In the genomic region with DNA sequence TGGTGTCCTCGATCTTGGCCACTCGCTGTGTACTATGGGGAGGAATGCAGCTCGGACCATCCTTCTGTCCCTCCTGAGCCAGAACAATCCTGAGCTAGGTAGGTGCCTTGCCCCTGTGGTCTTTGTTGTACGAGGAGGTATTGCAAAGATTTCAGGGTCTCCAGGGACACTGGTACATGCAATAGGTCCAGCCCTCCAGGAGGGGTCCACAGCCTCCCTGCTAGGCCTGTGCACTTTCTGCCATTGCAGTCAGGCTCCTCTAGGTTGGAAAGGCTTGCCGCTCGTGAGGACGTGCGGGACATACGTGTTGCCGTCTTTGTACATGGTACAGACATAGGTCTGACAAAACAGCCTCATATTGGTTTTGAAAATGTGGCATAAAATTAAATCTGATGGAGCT, we compare ENCODE assay signal across 10 mouse cellular contexts.
DNase-seq lines count a peak whose midpoint lies in the region; ATAC-seq and TF ChIP-seq lines count a peak whose summit lies in the region.
"Had no signal": no experiment of that assay in that cellular context is flagged by ENCODE, and none has a peak within 500 bp of the region (broad histone marks: within the 10 kb centered on the region; RNA-seq: fewer than 3 reads in every experiment).

No protein-coding gene starts in this region.

- H3K9me3 ChIP-seq in hindbrain, embryonic 10.5 days, result no peaks in the 10 kb centered on the region
- no peaks in the 10 kb centered on the region for H3K9me3 ChIP-seq in hindbrain, embryonic 11.5 days (ENCODE audit: control insufficient read depth, low read length)
- no peaks in the 10 kb centered on the region for H3K9me3 ChIP-seq in midbrain, postnatal 0 days (ENCODE audit: low read length)
- H3K9me3 ChIP-seq in midbrain, embryonic 13.5 days, result no peaks in the 10 kb centered on the region
- no peaks in the 10 kb centered on the region for H3K9me3 ChIP-seq in intestine, embryonic 16.5 days (ENCODE audit: control insufficient read depth, low read length)
- no peaks in the 10 kb centered on the region for H3K9me3 ChIP-seq in stomach, postnatal 0 days (ENCODE audit: control insufficient read depth, low read length)

- no peak for TF ChIP-seq EP300 in stomach, postnatal 0 days (optimal IDR thresholded peaks at IDR 0.05)

- H3K4me1 ChIP-seq in hindbrain, embryonic 10.5 days (replicated peaks), result peaks cover 46% of the 10 kb centered on the region
- no peaks in the 10 kb centered on the region for H3K4me1 ChIP-seq in hindbrain, embryonic 11.5 days (replicated peaks; ENCODE audit: control insufficient read depth, insufficient read depth, low read length)
- 0 out of 2 replicates have a peak, but pooled peaks cover 3% of the 10 kb centered on the region for H3K4me1 ChIP-seq in midbrain, postnatal 0 days (ENCODE audit: insufficient read depth, low read length)
- H3K4me1 ChIP-seq in midbrain, embryonic 13.5 days (replicated peaks), result no peaks in the 10 kb centered on the region
- H3K4me1 ChIP-seq in intestine, embryonic 16.5 days (ENCODE audit: control insufficient read depth, insufficient read depth, low read length), result peaks cover 19% of the 10 kb centered on the region
- no peaks in the 10 kb centered on the region; the same call in 1 of the 2 replicates for H3K4me1 ChIP-seq in stomach, postnatal 0 days (replicated peaks; ENCODE audit: control insufficient read depth, insufficient read depth)

- WGBS in hindbrain, embryonic 10.5 days, result 92% methylated on average over 10 of the region's 10 CpGs
- WGBS in hindbrain, embryonic 11.5 days, result 87% methylated on average over 10 of the region's 10 CpGs
- 90% methylated on average over 10 of the region's 10 CpGs for WGBS in midbrain, postnatal 0 days
- 92% methylated on average over 10 of the region's 10 CpGs for WGBS in midbrain, embryonic 13.5 days
- 85% methylated on average over 10 of the region's 10 CpGs for WGBS in intestine, embryonic 16.5 days
- 86% methylated on average over 10 of the region's 10 CpGs for WGBS in stomach, postnatal 0 days

- no peak overlapping the region for H3K4me2 ChIP-seq in hindbrain, embryonic 11.5 days (replicated peaks; ENCODE audit: low read depth, low read length)
- H3K4me2 ChIP-seq in midbrain, postnatal 0 days (ENCODE audit: low read depth, low read length, poor library complexity, severe bottlenecking), result no peak overlapping the region
- no peak overlapping the region for H3K4me2 ChIP-seq in midbrain, embryonic 13.5 days (replicated peaks)
- H3K4me2 ChIP-seq in intestine, embryonic 16.5 days (ENCODE audit: low read depth, low read length), result no peak overlapping the region
- H3K4me2 ChIP-seq in stomach, postnatal 0 days (replicated peaks; ENCODE audit: low read depth), result no peak overlapping the region

- H3K27me3 ChIP-seq in hindbrain, embryonic 10.5 days (ENCODE audit: insufficient read depth, poor library complexity, severe bottlenecking), result no peaks in the 10 kb centered on the region
- no peaks in the 10 kb centered on the region for H3K27me3 ChIP-seq in hindbrain, embryonic 11.5 days (ENCODE audit: control insufficient read depth, insufficient read depth, low read length)
- no peaks in the 10 kb centered on the region for H3K27me3 ChIP-seq in midbrain, postnatal 0 days (ENCODE audit: insufficient read depth, low read length)
- no peaks in the 10 kb centered on the region for H3K27me3 ChIP-seq in midbrain, embryonic 13.5 days
- H3K27me3 ChIP-seq in intestine, embryonic 16.5 days (replicated peaks; ENCODE audit: control insufficient read depth, insufficient read depth, low read length), result no peaks in the 10 kb centered on the region
- H3K27me3 ChIP-seq in stomach, postnatal 0 days (ENCODE audit: control insufficient read depth, insufficient read depth, low read length), result no peaks in the 10 kb centered on the region

- no peak for TF ChIP-seq CTCF in midbrain, postnatal 0 days (IDR thresholded peaks at IDR 0.05)
- peak; percentile 39 for TF ChIP-seq CTCF in stomach, postnatal 0 days (IDR thresholded peaks at IDR 0.05; ENCODE audit: low read depth)

- peak overlapping the region; percentile 69; the same call in 1 of the 2 replicates for H3K27ac ChIP-seq in hindbrain, embryonic 10.5 days
- H3K27ac ChIP-seq in hindbrain, embryonic 11.5 days (ENCODE audit: low read depth, low read length), result no peak overlapping the region
- H3K27ac ChIP-seq in midbrain, postnatal 0 days (ENCODE audit: low read depth, low read length), result no peak overlapping the region
- no peak overlapping the region for H3K27ac ChIP-seq in midbrain, embryonic 13.5 days
- H3K27ac ChIP-seq in intestine, embryonic 16.5 days (ENCODE audit: low read length), result peak overlapping the region; percentile 87
- peak overlapping the region; percentile 93 for H3K27ac ChIP-seq in stomach, postnatal 0 days (replicated peaks)
- H3K27ac ChIP-seq: layer of hippocampus, adult 2 months had no signal

- no peak for ATAC-seq in hindbrain, embryonic 11.5 days (ENCODE audit: low FRiP score)
- ATAC-seq in midbrain, postnatal 0 days (ENCODE audit: low FRiP score), result no peak
- ATAC-seq in midbrain, embryonic 13.5 days, result no peak
- ATAC-seq in intestine, embryonic 16.5 days, result no peak
- ATAC-seq in stomach, postnatal 0 days (ENCODE audit: low FRiP score, low TSS enrichment), result no peak
- ATAC-seq: forebrain, postnatal 0 days had no signal

- DNase-seq in hindbrain, embryonic 10.5 days (ENCODE audit: low spot score), result no peak
- DNase-seq in hindbrain, embryonic 11.5 days (ENCODE audit: low spot score), result no peak
- no peak for DNase-seq in midbrain, postnatal 0 days (ENCODE audit: low spot score)
- DNase-seq in stomach, postnatal 0 days (ENCODE audit: low spot score), result no peak
- DNase-seq in urinary bladder, postnatal 36 days (ENCODE audit: low spot score in 2 of 2), result no peak
- DNase-seq: forebrain, postnatal 0 days; right cerebral cortex, postnatal 25 days had no signal

- H3K4me3 ChIP-seq in hindbrain, embryonic 10.5 days, result no peak overlapping the region
- H3K4me3 ChIP-seq in hindbrain, embryonic 11.5 days (ENCODE audit: low read depth, low read length), result no peak overlapping the region
- H3K4me3 ChIP-seq in midbrain, postnatal 0 days (ENCODE audit: low read depth, low read length), result no peak overlapping the region
- no peak overlapping the region for H3K4me3 ChIP-seq in midbrain, embryonic 13.5 days (replicated peaks)
- H3K4me3 ChIP-seq in intestine, embryonic 16.5 days (ENCODE audit: low read length), result no peak overlapping the region
- H3K4me3 ChIP-seq in stomach, postnatal 0 days (ENCODE audit: low read depth, low read length), result no peak overlapping the region
- H3K4me3 ChIP-seq: layer of hippocampus, adult 2 months had no signal

- H3K9ac ChIP-seq in hindbrain, embryonic 11.5 days (ENCODE audit: low read depth, low read length), result no peak overlapping the region
- H3K9ac ChIP-seq in midbrain, postnatal 0 days (replicated peaks; ENCODE audit: low read length, poor library complexity, severe bottlenecking), result 0 out of 2 replicates have a peak overlapping the region, but pooled peaks have one; percentile 5
- H3K9ac ChIP-seq in midbrain, embryonic 13.5 days (replicated peaks), result no peak overlapping the region
- H3K9ac ChIP-seq in intestine, embryonic 16.5 days (ENCODE audit: low read depth, low read length), result peak overlapping the region; percentile 42; the same call in 1 of the 2 replicates
- no peak overlapping the region for H3K9ac ChIP-seq in stomach, postnatal 0 days (ENCODE audit: low read length)
- H3K9ac ChIP-seq: forebrain, postnatal 0 days had no signal

- no peaks in the 10 kb centered on the region for H3K36me3 ChIP-seq in hindbrain, embryonic 10.5 days
- no peaks in the 10 kb centered on the region for H3K36me3 ChIP-seq in hindbrain, embryonic 11.5 days (ENCODE audit: control insufficient read depth, insufficient read depth, low read length)
- H3K36me3 ChIP-seq in midbrain, postnatal 0 days (ENCODE audit: insufficient read depth, low read length), result no peaks in the 10 kb centered on the region
- H3K36me3 ChIP-seq in midbrain, embryonic 13.5 days, result no peaks in the 10 kb centered on the region
- H3K36me3 ChIP-seq in intestine, embryonic 16.5 days (ENCODE audit: control insufficient read depth, insufficient read depth, low read length), result no peaks in the 10 kb centered on the region
- H3K36me3 ChIP-seq in stomach, postnatal 0 days (ENCODE audit: control insufficient read depth, insufficient read depth, low read length), result no peaks in the 10 kb centered on the region

Comparison
In these comparisons a context has a peak if more than half of its experiments do, and no peak if none do; other contexts are left out.
1. H3K27ac ChIP-seq: peak in hindbrain, embryonic 10.5 days (single experiment), intestine, embryonic 16.5 days (single experiment) and stomach, postnatal 0 days (single experiment); none in hindbrain, embryonic 11.5 days (single experiment), midbrain, postnatal 0 days (single experiment) and midbrain, embryonic 13.5 days (single experiment).
2. H3K9ac ChIP-seq: peak in midbrain, postnatal 0 days (single experiment) and intestine, embryonic 16.5 days (single experiment); none in hindbrain, embryonic 11.5 days (single experiment), midbrain, embryonic 13.5 days (single experiment) and stomach, postnatal 0 days (single experiment).